In genomic region chr1:158493289-158493688, GRCm38 (mm10) we compare ENCODE assay signal across 31 mouse cellular contexts.
DNase-seq lines count a peak whose midpoint lies in the region; ATAC-seq and TF ChIP-seq lines count a peak whose summit lies in the region.
"Had no signal": no experiment of that assay in that cellular context is flagged by ENCODE, and none has a peak within 500 bp of the region (broad histone marks: within the 10 kb centered on the region; RNA-seq: fewer than 3 reads in every experiment).

No protein-coding gene starts in this region.

- WGBS in hindbrain, embryonic 13.5 days = 51% methylated on average over 3 of the region's 3 CpGs
- 37% methylated on average over 3 of the region's 3 CpGs for WGBS in hindbrain, postnatal 0 days
- WGBS in cerebellum, adult 2 months = 14% methylated on average over 3 of the region's 3 CpGs
- WGBS in heart, adult 2 months = 79% methylated on average over 3 of the region's 3 CpGs

- no peak overlapping the region for H3K4me3 ChIP-seq in hindbrain, embryonic 13.5 days
- H3K4me3 ChIP-seq in hindbrain, postnatal 0 days (ENCODE audit: low read length) = no peak overlapping the region
- H3K4me3 ChIP-seq in cerebellum, adult 2 months (replicated peaks; ENCODE audit: insufficient read depth, low read depth, low read length) = no peak overlapping the region
- no peak overlapping the region for H3K4me3 ChIP-seq in heart, adult 2 months
- H3K4me3 ChIP-seq: embryonic facial prominence, embryonic 12.5 days; forebrain, embryonic 15.5 days; heart, embryonic 10.5 days; heart, embryonic 15.5 days; layer of hippocampus, adult 2 months; liver, embryonic 13.5 days; megakaryocyte, embryonic 14.5 days; midbrain, embryonic 12.5 days; myocyte; neural tube, embryonic 12.5 days; stomach, embryonic 15.5 days had no signal

- H3K27me3 ChIP-seq in hindbrain, embryonic 13.5 days = no peaks in the 10 kb centered on the region
- no peaks in the 10 kb centered on the region for H3K27me3 ChIP-seq in hindbrain, postnatal 0 days (ENCODE audit: insufficient read depth, low read length)
- H3K27me3 ChIP-seq in cerebellum, adult 2 months (ENCODE audit: control insufficient read depth, insufficient read depth, low read length) = no peaks in the 10 kb centered on the region
- no peaks in the 10 kb centered on the region for H3K27me3 ChIP-seq in heart, adult 2 months (ENCODE audit: control insufficient read depth, insufficient read depth, low read length)
- H3K27me3 ChIP-seq: embryonic facial prominence, embryonic 12.5 days; forebrain, embryonic 15.5 days; heart, embryonic 15.5 days; liver, embryonic 13.5 days; megakaryocyte, embryonic 14.5 days; midbrain, embryonic 12.5 days; neural tube, embryonic 12.5 days; stomach, embryonic 15.5 days had no signal

- no peak for TF ChIP-seq CTCF in hindbrain, postnatal 0 days (IDR thresholded peaks at IDR 0.05; ENCODE audit: low read depth)
- no peak for TF ChIP-seq CTCF in cerebellum, adult 2 months (IDR thresholded peaks at IDR 0.05; ENCODE audit: borderline replicate concordance, insufficient read depth, low read depth, low read length)
- TF ChIP-seq CTCF in heart, adult 2 months (IDR thresholded peaks at IDR 0.05) = no peak

- H3K4me2 ChIP-seq in hindbrain, embryonic 13.5 days = no peak overlapping the region
- no peak overlapping the region for H3K4me2 ChIP-seq in hindbrain, postnatal 0 days (ENCODE audit: low read depth, low read length)
- H3K4me2 ChIP-seq: embryonic facial prominence, embryonic 12.5 days; forebrain, embryonic 15.5 days; heart, embryonic 15.5 days; liver, embryonic 13.5 days; midbrain, embryonic 12.5 days; neural tube, embryonic 12.5 days; stomach, embryonic 15.5 days had no signal

- H3K79me2 ChIP-seq in heart, adult 2 months (replicated peaks; ENCODE audit: control insufficient read depth, insufficient read depth, low read length) = no peaks in the 10 kb centered on the region

- H3K4me1 ChIP-seq in hindbrain, embryonic 13.5 days (replicated peaks) = peaks cover 34% of the 10 kb centered on the region
- H3K4me1 ChIP-seq in hindbrain, postnatal 0 days (ENCODE audit: insufficient read depth, low read length) = peaks cover 11% of the 10 kb centered on the region; the same call in 1 of the 2 replicates
- peaks cover 9% of the 10 kb centered on the region for H3K4me1 ChIP-seq in cerebellum, adult 2 months (ENCODE audit: control insufficient read depth, insufficient read depth, low read length)
- H3K4me1 ChIP-seq in heart, adult 2 months (ENCODE audit: control insufficient read depth, insufficient read depth, low read length) = no peaks in the 10 kb centered on the region
- H3K4me1 ChIP-seq: heart, embryonic 10.5 days; heart, embryonic 15.5 days; liver, embryonic 13.5 days; megakaryocyte, embryonic 14.5 days; stomach, embryonic 15.5 days had no signal

- H3K9ac ChIP-seq in hindbrain, embryonic 13.5 days = no peak overlapping the region
- no peak overlapping the region for H3K9ac ChIP-seq in hindbrain, postnatal 0 days (replicated peaks; ENCODE audit: low read length)
- H3K9ac ChIP-seq in heart, adult 2 months (ENCODE audit: low read depth, low read length) = no peak overlapping the region
- H3K9ac ChIP-seq: embryonic facial prominence, embryonic 12.5 days; forebrain, embryonic 15.5 days; heart, embryonic 15.5 days; liver, embryonic 13.5 days; midbrain, embryonic 12.5 days; neural tube, embryonic 12.5 days; stomach, embryonic 15.5 days had no signal

- H3K9me3 ChIP-seq in hindbrain, embryonic 13.5 days = no peaks in the 10 kb centered on the region
- no peaks in the 10 kb centered on the region for H3K9me3 ChIP-seq in hindbrain, postnatal 0 days (ENCODE audit: low read length)
- H3K9me3 ChIP-seq: embryonic facial prominence, embryonic 12.5 days; forebrain, embryonic 15.5 days; heart, embryonic 10.5 days; heart, embryonic 15.5 days; liver, embryonic 13.5 days; midbrain, embryonic 12.5 days; neural tube, embryonic 12.5 days; stomach, embryonic 15.5 days had no signal

- DNase-seq in hindbrain, postnatal 0 days (ENCODE audit: low spot score) = no peak
- peak; percentile 51 for DNase-seq in brain, adult 2 months (ENCODE audit: low read depth, low spot score)
- peak; percentile 23 to 65 for DNase-seq in cerebellum, adult 2 months
- peak; percentile 68 to 82 for DNase-seq in cerebellum, postnatal 14 days
- DNase-seq in heart, adult 2 months = no peak
- no peak for DNase-seq in Muller cell, postnatal 12 days (ENCODE audit: inconsistent ontology term)
- DNase-seq: adrenal gland, postnatal 25 days; embryo, embryonic 11 days; kidney, adult 9 months; kidney, postnatal 25 days; left cerebral cortex, postnatal 4 days; liver, embryonic 13.5 days; lung, adult 18-20 months; lung, postnatal 4 days; retina, postnatal 1 day; right cerebral cortex, postnatal 14 days; thymus, postnatal 14 days had no signal

- no peak for TF ChIP-seq POLR2A in cerebellum, adult 2 months (IDR thresholded peaks at IDR 0.05; ENCODE audit: borderline replicate concordance, insufficient read depth, low read length)
- no peak for TF ChIP-seq POLR2A in heart, adult 2 months (IDR thresholded peaks at IDR 0.05; ENCODE audit: insufficient read depth, low read depth, low read length)

- no peaks in the 10 kb centered on the region for H3K36me3 ChIP-seq in hindbrain, embryonic 13.5 days
- H3K36me3 ChIP-seq in hindbrain, postnatal 0 days (ENCODE audit: insufficient read depth, low read length) = no peaks in the 10 kb centered on the region
- no peaks in the 10 kb centered on the region for H3K36me3 ChIP-seq in heart, adult 2 months (ENCODE audit: control insufficient read depth, insufficient read depth, low read length)
- H3K36me3 ChIP-seq: embryonic facial prominence, embryonic 12.5 days; forebrain, embryonic 15.5 days; heart, embryonic 10.5 days; heart, embryonic 15.5 days; liver, embryonic 13.5 days; midbrain, embryonic 12.5 days; neural tube, embryonic 12.5 days; stomach, embryonic 15.5 days had no signal

- no peak for TF ChIP-seq EP300 in heart, adult 2 months (IDR thresholded peaks at IDR 0.05; ENCODE audit: insufficient read depth, low read depth, low read length)

- 0 out of 2 replicates have a peak overlapping the region, but pooled peaks have one; percentile 8 for H3K27ac ChIP-seq in hindbrain, embryonic 13.5 days
- no peak overlapping the region; the same call in 1 of the 2 replicates for H3K27ac ChIP-seq in hindbrain, postnatal 0 days
- no peak overlapping the region for H3K27ac ChIP-seq in cerebellum, adult 2 months (ENCODE audit: insufficient read depth, low read length)
- no peak overlapping the region for H3K27ac ChIP-seq in heart, adult 2 months
- H3K27ac ChIP-seq: embryonic facial prominence, embryonic 12.5 days; forebrain, embryonic 15.5 days; heart, embryonic 10.5 days; heart, embryonic 15.5 days; layer of hippocampus, adult 2 months; liver, embryonic 13.5 days; midbrain, embryonic 12.5 days; neural tube, embryonic 12.5 days; stomach, embryonic 15.5 days had no signal

- intact Hi-C loops in heart, adult 2 months (cut with DNase I) = no loop called here

- ATAC-seq in hindbrain, embryonic 13.5 days (ENCODE audit: low FRiP score) = no peak
- ATAC-seq in hindbrain, postnatal 0 days = no peak
- ATAC-seq: CD4-positive, CD25-positive, alpha-beta regulatory T cell, adult 4 months; forebrain, embryonic 15.5 days; intestine, embryonic 16.5 days; lung, postnatal 0 days had no signal

Comparison
In these comparisons a context has a peak if more than half of its experiments do, and no peak if none do; other contexts are left out.
1. DNase-seq: peak in brain, adult 2 months (single experiment), cerebellum, adult 2 months (2 of 2) and cerebellum, postnatal 14 days (2 of 2); none in hindbrain, postnatal 0 days (single experiment), heart, adult 2 months (0 of 2) and Muller cell, postnatal 12 days (single experiment).